Mouse (Mus musculus) spleen, adult 2 months (tissue): ENCODE measurements at regions not wholly inside any gene's neighbourhood (a gene's known extent, or its start where the extent isn't known, plus 50 kb on each side); places are given as distances from the start of the nearest gene placed in this dataset.

ENCODE experiments used
- CTCF ChIP-seq: fragments of 200-500 bp; IDR thresholded peaks from 2 replicates; pipeline ENCODE4 v1.5.1; 2011; ENCODE audit warnings: mild to moderate bottlenecking, inconsistent platforms; ENCODE audit not compliant: insufficient read depth, insufficient read length, insufficient replicate concordance; ENCODE audit errors: extremely low read depth
- POLR2A ChIP-seq: fragments of 200-500 bp; IDR thresholded peaks from 2 replicates; pipeline ENCODE4 v1.6.1; 2011; ENCODE audit warnings: low read depth, low read length, inconsistent platforms

DNA sequence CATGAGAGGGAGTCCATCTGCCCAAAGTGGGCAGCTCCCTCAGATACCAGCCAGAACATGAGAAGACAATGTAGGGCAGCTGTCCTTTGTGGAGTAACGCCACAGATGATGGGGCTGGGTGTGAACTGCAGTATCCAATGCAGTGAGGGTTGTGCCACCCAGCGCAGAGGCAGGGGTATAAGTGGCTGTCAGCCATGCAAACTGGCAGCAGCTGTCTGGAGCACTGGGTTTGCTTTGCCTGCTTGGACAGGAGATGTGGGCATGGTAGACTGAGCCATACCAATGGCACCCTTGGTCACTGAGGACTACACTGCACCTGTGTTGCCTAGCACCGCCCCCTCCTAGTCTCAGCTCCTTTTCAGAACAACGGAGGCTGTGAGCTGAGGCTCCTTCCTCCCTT lies 244.6 kb upstream of the Mgmt start:
- TF ChIP-seq POLR2A (no peak), CTCF (no peak)
